Mouse (Mus musculus) limb, embryonic 15.5 days (tissue): ENCODE measurements at regions not wholly inside any gene's neighbourhood (a gene's known extent, or its start where the extent isn't known, plus 50 kb on each side); places are given as distances from the start of the nearest gene placed in this dataset.

Experiments
- ATAC-seq: fragments of 200-750 bp; cut with Nextera tagmentation; 2 replicates; pipeline ENCODE4 v1.8.0; 2017; ENCODE audit warnings: low read depth, moderate TSS enrichment; ENCODE audit not compliant: insufficient number of reproducible peaks, low FRiP score, low TSS enrichment
- H3K27ac ChIP-seq: fragments of 300-500 bp; sonication (generic); 2 replicates; pipeline ENCODE4 v1.5.1; 2015; ENCODE audit warnings: moderate library complexity, mild to moderate bottlenecking, inconsistent platforms
- H3K27me3 ChIP-seq: fragments of 300-500 bp; sonication (generic); 2 replicates; pipeline ENCODE4 v1.6.1; 2015; ENCODE audit warnings: inconsistent platforms
- H3K36me3 ChIP-seq: fragments of 300-500 bp; sonication (generic); 2 replicates; pipeline ENCODE4 v1.6.1; 2015; ENCODE audit warnings: inconsistent platforms
- H3K4me1 ChIP-seq: fragments of 300-500 bp; sonication (generic); 2 replicates; pipeline ENCODE4 v1.6.1; 2015; ENCODE audit warnings: inconsistent platforms
- H3K4me2 ChIP-seq: fragments of 300-500 bp; sonication (generic); 2 replicates; pipeline ENCODE4 v1.6.1; 2015; ENCODE audit warnings: mild to moderate bottlenecking, inconsistent platforms
- H3K4me3 ChIP-seq: fragments of 300-500 bp; sonication (generic); 2 replicates; pipeline ENCODE4 v1.5.1; 2015; ENCODE audit warnings: mild to moderate bottlenecking, inconsistent platforms
- H3K9ac ChIP-seq: fragments of 300-500 bp; sonication (generic); 2 replicates; pipeline ENCODE4 v1.6.1; 2015; ENCODE audit warnings: inconsistent platforms
- H3K9me3 ChIP-seq: fragments of 300-500 bp; sonication (generic); 2 replicates; pipeline ENCODE4 v1.6.1; 2016; ENCODE audit warnings: inconsistent platforms
- WGBS: fragments of 180-500 bp; shearing (Covaris S2); methylation state at CpG from one replicate; pipeline ENCODE4 v1.1.7; 2015; 5-methylcytosine and 5-hydroxymethylcytosine counted together

GRCm38 (mm10) chr17:62962292-62962618, 81.1 kb upstream of the Efna5 start:
- Histone ChIP-seq H3K4me2 (peak overlapping the region; percentile 17; the same call in 1 of the 2 replicates), H3K9me3 (no peaks in the 10 kb centered on the region), H3K9ac (no peak overlapping the region), H3K27ac (peak overlapping the region; percentile 27; the same call in 1 of the 2 replicates), H3K36me3 (no peaks in the 10 kb centered on the region), H3K4me3 (no peak overlapping the region), H3K27me3 (no peaks in the 10 kb centered on the region), H3K4me1 (peaks cover 26% of the 10 kb centered on the region)
- WGBS: 49% methylated on average over 3 of the region's 3 CpGs
- ATAC-seq: no peak

GRCm38 (mm10) chr17:62961596-62962291, 80.6 kb upstream of the Efna5 start:
- no peak overlapping the region for H3K4me3 ChIP-seq
- no peaks in the 10 kb centered on the region for H3K27me3 ChIP-seq
- 47% methylated on average over 19 of the region's 19 CpGs for WGBS
- H3K4me2 ChIP-seq: peak overlapping the region; percentile 17
- peaks cover 26% of the 10 kb centered on the region for H3K4me1 ChIP-seq
- no peaks in the 10 kb centered on the region for H3K9me3 ChIP-seq
- no peaks in the 10 kb centered on the region for H3K36me3 ChIP-seq
- peak overlapping the region; percentile 50 for H3K27ac ChIP-seq
- H3K9ac ChIP-seq: no peak overlapping the region
- 0 out of 2 replicates have a peak, but pooled peaks have one; percentile 67 for ATAC-seq

GRCm38 (mm10) chr17:62959146-62959545, 78.0 kb upstream of the Efna5 start:
- WGBS: 23% methylated on average over 3 of the region's 3 CpGs
- peaks cover 22% of the 10 kb centered on the region for H3K4me1 ChIP-seq
- H3K36me3 ChIP-seq: no peaks in the 10 kb centered on the region
- no peaks in the 10 kb centered on the region for H3K27me3 ChIP-seq
- H3K4me2 ChIP-seq: no peak overlapping the region
- no peak overlapping the region for H3K4me3 ChIP-seq
- no peaks in the 10 kb centered on the region for H3K9me3 ChIP-seq
- no peak overlapping the region for H3K9ac ChIP-seq
- no peak overlapping the region for H3K27ac ChIP-seq
- ATAC-seq: no peak

- H3K9me3 ChIP-seq: no peaks in the 10 kb centered on the region
- H3K27ac ChIP-seq: no peak overlapping the region
- no peaks in the 10 kb centered on the region for H3K4me1 ChIP-seq
- no peak overlapping the region for H3K9ac ChIP-seq
- H3K27me3 ChIP-seq: no peaks in the 10 kb centered on the region
- H3K36me3 ChIP-seq: no peaks in the 10 kb centered on the region
- WGBS: 80% methylated on average over 1 of the region's 1 CpGs
- H3K4me2 ChIP-seq: no peak overlapping the region
- H3K4me3 ChIP-seq: no peak overlapping the region
- ATAC-seq: no peak
Observed at GRCm38 (mm10) chr17:62947537-62948193, 66.5 kb upstream of the Efna5 start.

- Histone ChIP-seq H3K27me3 (no peaks in the 10 kb centered on the region), H3K9ac (no peak overlapping the region), H3K36me3 (no peaks in the 10 kb centered on the region), H3K4me3 (no peak overlapping the region), H3K4me2 (0 out of 2 replicates have a peak overlapping the region, but pooled peaks have one; percentile 0), H3K4me1 (0 out of 2 replicates have a peak, but pooled peaks cover 3% of the 10 kb centered on the region), H3K27ac (no peak overlapping the region), H3K9me3 (no peaks in the 10 kb centered on the region)
- 0 out of 2 replicates have a peak, but pooled peaks have one; percentile 35 for ATAC-seq
- 30% methylated on average over 7 of the region's 7 CpGs for WGBS
Observed at GRCm38 (mm10) chr17:62940573-62941252, 59.6 kb upstream of the Efna5 start.

DNA sequence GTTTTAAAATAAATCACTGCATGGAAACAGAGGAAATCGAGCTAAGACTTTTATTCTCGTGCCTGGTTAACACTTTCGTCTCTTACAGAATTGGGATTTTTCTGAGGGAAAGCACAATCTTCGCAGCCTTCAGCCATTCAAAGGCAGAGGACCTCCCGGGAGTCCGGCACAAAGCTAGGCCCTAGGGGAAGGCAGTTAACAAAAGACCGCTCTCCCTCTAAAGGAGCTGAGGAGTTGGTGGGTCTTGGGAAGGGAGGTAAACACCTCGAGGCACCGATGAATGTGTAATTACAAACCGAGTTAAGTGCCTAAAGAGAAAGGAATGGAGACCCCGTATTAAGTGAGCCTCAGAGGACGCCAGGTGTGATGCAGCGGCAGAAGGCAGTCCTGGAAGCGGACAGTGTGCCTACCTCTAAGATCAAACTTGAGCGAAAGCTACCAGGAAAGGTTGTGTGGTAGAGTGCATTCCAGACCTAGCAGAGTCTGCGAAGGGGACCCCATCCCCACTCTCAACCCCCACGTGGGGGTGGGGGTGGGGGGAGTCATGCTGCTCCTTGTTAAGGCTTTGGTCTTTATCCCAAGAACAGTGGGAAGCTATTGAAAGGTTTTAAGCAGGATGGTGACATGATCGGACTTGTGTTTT, 58.9 kb upstream of the Efna5 start:
- 22% methylated on average over 18 of the region's 18 CpGs for WGBS
- no peak overlapping the region for H3K4me3 ChIP-seq
- ATAC-seq: no peak
- H3K27ac ChIP-seq: no peak overlapping the region
- H3K36me3 ChIP-seq: no peaks in the 10 kb centered on the region
- H3K9me3 ChIP-seq: no peaks in the 10 kb centered on the region
- H3K9ac ChIP-seq: no peak overlapping the region
- H3K27me3 ChIP-seq: no peaks in the 10 kb centered on the region
- H3K4me2 ChIP-seq: peak overlapping the region; percentile 20; the same call in 1 of the 2 replicates
- 0 out of 2 replicates have a peak, but pooled peaks cover 3% of the 10 kb centered on the region for H3K4me1 ChIP-seq

GRCm38 (mm10) chr17:62939171-62939570, 58.1 kb upstream of the Efna5 start:
- 58% methylated on average over 4 of the region's 4 CpGs for WGBS

More at GRCm38 (mm10) chr17:62939171-62939570, 58.1 kb upstream of the Efna5 start:
- Histone ChIP-seq H3K9ac (no peak overlapping the region), H3K4me3 (no peak overlapping the region), H3K27ac (no peak overlapping the region), H3K27me3 (no peaks in the 10 kb centered on the region), H3K36me3 (no peaks in the 10 kb centered on the region), H3K9me3 (no peaks in the 10 kb centered on the region), H3K4me1 (0 out of 2 replicates have a peak, but pooled peaks cover 3% of the 10 kb centered on the region), H3K4me2 (no peak overlapping the region)
- ATAC-seq: no peak
